Mouse (Mus musculus): ENCODE data around the gene Meioc. TPM values are rescaled to one million over a fixed set of nuclear protein-coding genes. Genes with fewer than 3 reads are reported as not detected.

The Meioc gene
- total RNA-seq (2021): 0.06 TPM in 1 of 2 replicates, not detected in the other
- long read RNA-seq: 0 reads

DNA sequence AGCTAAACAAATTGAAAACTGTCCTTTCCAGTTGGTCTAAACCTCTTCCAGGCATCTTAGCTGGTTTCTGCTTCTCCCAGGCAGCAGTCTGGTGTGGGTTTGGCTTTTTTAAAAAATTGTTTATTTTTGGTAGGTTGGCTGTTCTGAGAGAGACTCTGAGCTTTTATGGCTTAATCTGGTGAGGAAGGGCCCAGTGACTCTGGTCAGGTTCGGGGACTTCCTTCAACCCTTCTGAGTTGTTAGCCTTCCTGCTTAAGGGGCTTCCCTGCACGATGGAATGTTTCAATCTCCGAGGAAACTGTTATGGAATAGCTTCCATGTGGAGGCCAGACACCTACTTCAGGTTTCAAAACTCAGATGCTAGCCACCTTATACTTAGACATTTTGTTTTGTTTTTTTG is at the start of gene Meioc:
TSS of gene Meioc (plus strand) at position 301 of the 400 bp plus-strand sequence.
- no peak for DNase-seq

DNA sequence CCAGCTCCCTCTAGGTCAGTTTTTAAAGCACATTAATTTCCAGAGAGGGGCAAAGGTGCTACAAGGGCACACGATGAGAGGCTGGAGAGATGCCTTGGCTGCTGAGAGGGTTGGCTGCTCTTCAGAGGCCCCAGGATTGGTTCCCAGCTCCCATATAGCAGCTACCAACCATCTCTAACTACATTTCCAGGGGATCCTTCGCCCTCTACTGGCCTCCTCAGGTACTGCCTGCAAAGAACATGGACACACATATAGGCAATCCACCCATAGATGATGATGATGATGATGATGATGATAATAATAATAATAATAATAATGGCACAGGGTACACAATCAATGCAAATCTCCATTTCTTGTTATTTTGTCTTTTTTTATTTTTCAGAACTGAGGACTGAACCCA is 44.1 kb upstream of the Meioc start:
- no peak for DNase-seq

DNA sequence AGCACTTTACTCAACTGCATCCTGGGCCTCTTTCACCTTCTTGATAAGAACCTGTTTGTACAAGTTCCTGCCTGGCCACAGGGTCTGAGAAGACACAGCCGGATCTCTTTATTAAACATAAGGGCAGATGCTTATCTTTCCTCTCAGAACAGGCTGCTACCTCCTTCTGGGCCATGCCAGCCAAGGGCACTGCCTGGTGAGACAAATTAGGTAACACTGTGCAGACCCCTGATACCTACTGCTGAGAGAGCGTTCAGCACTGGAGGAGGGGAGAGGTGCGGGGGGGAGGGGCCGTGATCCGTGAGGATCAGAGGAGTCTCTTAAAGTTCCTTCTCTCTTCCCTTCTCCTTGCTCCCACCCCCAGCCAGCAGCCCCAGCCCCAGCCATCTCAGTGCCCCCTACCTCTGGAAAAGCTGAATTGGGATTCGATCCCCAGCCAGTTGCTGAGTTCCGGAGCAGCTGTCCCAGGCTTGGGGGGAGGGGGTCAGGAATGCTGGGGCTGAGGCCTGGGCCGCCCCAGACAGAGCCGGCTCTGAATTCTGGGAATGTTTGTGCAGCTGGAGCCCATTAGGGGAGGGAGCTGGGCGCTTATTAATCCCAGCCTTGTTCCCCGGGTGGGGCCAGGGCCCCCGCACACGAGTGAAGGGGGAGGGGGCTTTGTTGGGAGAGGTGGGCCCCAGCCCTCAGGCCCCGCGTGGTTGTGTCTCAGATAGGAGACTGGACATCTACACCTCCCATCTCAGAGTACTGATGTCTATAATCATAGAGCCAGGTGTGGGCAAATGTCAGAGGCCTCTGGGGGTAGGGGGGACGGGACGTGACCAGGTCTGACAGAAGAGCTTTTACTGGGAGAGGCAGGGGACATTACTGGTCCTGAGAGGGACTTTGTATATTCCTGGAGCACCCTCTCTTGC is 39.4 kb upstream of the Meioc start:
- no peak for DNase-seq

DNA sequence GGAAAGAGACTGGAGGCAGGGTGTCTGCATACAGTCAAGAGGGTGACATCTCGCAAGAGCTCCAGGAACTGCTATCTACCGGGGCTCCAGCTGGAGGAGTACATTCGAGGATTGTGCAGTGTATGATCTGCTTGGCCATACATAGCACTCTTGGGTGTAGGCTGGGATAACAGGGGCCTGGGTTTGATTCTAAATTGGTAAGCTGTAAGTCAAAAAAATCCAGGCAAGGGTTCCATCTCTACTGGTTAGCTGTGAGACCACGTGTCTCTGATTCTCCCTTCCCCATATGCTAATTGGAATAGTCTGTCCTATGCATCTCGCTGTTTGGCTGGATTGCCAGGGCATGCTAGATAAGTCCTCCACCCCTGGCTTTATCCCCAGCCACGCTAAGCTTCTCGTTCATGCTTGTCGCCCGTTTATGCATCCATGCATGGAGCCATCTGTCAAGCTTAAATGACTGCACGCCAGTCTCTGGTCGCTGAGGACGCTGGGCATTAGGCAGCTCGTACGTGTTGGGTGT is 38.6 kb upstream of the Meioc start:
- DNase-seq: no peak

DNA sequence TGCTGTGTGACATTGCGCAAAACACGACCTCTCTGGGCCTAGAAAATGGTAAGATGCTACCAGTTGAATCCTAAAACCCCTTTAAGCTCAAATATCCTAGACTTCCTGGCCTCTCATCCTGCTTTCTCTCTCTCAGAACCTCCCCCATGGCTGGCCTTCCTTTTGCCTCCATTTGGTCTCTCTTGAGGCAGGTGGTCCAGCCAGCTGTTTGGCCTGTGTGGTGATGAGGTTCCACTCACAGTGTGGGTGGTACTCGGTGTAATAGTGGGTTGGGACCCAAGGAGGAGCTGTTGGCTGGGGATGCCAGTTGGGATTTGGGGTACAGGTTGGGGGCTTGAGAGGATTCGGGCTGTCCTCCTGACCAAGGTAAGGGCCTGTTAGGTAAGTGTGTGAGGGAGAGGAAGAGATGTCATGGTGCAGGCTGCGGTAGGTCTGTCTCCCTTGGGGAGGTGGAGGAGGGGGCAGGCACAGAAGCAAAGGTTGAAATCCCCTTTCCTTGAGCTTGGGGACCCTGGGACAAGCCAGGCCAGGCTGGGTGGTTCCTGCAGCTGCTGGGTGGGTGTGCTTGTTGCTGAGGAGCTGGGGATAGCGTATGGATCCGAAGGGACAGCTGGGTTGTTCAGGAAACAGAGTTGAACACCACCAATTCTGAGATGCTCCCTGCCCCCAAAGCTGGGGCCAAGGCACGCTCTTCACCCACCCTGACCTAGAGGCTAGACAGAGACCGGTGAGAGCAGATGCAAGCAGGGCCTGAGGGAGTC is 36.2 kb upstream of the Meioc start:
- no peak for DNase-seq

DNA sequence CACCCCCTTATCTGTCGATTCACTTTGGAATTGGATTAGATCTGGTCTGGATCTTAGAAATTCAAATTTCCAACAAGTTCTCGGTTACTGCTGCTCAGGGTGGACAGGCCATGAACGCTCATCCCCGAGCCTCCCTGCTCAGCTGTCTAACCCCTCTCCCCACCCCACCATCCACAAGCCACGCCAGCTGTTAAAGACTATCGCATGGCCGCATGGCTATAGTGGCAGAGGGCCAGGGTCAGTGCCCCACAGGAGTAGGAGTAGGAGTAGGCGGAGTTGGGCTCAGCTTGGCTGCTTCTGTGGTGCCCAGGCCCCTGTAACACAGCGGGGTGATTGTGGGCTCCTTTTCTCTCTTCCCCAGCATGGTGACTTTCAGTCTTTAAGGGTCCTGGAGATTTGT is 35.0 kb upstream of the Meioc start:
- no peak for DNase-seq

DNA sequence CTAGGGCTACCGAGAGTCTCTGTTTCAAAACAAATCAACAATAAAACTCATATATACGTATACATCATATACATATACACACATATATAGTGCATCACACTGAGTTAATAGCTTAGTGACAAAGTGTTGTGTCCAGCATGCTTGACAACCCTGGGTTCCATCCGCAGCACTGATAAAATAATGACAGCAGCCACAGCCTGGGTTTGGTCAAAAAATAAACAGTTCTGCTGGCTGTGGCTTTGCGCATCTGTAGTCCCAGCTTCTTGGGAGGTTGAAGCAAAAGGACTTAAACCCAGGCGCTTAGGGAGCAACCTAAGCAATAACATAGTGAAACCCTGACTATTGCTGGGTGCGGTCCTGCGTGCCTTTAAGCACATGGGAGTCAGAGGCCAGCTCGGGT is 34.1 kb upstream of the Meioc start:
- DNase-seq: no peak

DNA sequence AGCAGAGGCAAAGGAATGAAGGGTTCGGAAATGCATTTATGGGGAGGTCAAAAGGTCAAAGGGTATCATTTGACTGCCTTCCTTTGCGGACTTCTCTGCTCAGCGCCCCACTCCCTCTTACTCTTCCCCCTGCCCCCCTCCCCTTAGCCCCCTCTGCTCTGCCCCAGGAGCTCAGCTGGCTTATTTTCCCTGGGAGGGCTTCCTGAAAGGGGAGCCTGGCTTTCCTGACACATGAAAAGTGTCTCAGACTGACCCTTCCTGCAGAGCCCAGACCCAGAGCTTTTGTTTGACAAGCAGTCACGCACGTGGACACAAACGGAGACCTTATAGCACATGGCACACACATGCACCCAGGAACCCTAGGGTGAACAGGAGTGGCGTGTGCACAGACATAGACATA is 32.8 kb upstream of the Meioc start:
- DNase-seq: no peak

DNA sequence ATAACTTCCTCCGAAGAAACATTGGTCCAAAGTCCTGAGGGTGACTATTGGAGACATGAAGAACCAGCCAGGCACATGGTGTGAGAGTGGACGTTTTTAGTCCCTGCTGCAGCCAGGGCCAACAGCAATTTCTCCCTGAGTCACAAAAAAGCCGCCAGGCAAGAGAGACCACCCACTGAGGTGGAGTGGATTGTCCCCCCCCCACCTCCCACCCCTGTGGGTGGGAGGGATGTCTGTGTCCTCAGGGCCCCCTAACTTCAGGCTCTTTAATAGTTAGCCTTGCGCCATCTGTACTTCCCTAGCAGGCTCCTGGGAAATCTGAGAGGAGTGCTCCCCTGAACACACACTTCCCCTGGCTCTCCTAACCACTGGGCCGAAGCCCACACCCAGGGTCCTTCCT is 32.3 kb upstream of the Meioc start:
- no peak for DNase-seq

DNA sequence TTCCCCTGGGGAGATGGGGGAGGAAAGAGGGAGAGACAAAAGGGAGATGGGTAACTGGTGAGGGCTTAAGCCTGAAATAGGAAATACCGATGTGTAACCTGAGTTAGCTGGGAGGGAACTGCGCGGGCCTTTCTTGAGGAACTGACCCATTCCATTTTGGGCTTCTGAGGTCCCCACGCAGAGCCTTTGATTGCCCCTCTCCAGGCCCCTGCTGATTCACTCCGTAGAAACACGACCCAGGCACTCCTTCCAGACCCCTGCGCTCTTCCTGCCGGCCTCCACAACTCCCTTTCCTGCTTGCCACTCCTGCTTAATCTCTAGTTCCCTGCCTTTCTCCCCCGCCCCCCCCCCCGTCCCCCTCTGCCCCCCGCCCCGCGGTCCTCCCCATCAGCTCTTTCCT is 30.8 kb upstream of the Meioc start:
- no peak for DNase-seq

DNA sequence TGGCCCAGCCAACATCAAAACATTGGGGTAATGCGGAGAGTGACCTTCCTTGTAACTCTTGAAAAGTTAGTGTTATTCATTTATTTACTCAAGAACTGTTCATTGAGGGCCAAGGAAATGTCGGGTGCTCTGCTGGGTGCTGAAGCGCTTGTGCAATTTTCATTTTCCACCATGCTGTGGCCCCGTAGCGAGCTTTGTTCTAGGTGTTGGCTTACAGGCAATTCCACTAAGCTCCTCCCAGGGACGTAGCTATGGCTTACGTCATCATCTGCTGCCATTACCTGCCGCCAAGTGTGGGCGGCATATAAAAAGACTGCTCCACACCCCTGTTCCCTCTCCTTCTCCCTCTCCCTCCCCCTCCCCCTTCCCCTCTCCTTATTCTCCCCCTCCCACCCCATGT is 30.1 kb upstream of the Meioc start:
- DNase-seq: no peak

DNA sequence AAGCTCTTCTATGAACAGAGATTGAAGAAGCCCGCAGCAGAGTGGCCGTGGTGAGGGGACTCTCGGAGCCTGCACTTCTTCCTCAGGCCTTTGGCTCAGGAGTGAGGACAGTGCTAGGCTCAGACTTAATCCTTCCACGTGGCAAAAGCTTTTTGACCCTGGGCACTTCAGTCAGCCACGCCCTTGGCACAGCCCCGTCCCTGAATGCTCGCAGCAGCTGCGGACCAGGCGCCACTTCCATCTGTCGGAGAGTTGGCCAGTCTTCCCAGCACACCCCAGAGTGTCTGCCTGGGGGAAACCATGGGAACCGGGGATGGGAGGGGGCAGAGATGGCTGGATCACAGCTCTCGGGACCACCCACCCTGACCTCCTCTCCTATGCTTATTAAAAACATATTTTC is 26.6 kb upstream of the Meioc start:
- DNase-seq: no peak

DNA sequence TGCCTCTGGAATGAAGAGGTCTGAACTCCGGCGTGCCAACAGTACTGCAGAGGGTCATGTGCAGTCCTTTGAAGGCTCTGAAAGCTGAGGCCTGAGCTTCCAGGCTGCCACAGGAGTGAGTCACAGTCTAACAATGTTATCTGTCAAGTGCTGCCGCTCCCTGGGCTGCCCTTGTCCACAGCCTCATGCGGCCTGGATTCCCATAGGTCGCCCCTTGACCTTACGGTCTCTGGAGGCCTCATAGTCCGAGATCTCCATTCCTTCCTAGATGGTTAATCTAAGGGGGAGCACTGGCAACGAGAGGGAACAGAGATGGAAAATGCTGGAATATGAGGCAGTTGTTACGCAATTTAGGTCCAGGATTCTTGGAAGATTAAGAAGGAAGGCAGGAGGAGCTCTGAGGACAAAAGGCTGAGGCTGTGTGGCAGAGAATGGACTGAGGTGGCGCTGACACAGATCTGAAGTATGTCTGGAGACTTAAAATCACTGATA is 19.6 kb upstream of the Meioc start:
- DNase-seq: peak; percentile 44

DNA sequence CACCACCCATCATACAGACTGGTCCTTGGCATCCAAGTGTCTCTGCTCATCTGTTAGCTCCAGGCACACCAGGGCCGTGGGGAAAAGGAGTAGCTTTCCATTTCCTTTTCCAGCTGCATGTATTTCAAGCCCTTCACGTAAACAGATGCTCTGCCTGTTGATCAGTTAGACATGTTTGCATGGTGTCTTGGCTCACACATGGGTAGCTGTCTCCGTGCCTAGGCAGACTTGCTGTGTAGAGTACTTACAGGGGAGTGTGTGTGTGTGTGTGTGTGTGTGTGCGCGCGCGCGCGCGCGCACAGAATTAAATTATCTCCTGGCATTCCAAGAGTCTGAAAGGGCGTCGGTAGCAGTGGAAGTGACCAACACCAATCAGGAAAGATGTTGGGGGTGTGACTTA is 17.3 kb upstream of the Meioc start:
- DNase-seq: no peak

DNA sequence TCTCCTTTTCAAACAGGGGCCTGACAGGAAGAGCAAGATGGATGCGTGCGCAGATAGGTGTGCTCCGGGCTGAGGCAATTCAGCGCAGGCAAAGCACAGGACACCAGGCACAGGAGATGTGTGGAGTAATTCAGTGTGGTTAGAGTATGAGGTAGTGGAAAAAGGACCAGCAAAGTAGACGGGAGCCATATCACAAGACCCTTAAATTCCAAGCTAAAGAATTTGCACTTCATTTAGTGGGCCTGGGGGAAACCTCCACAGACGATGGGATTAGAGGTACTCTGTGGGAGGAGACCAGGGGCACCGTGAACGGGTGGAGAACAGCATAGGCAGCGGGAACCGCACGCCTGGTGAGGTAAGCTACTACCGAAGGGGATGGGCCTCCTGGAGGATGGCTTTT is 15.6 kb upstream of the Meioc start:
- no peak for DNase-seq

DNA sequence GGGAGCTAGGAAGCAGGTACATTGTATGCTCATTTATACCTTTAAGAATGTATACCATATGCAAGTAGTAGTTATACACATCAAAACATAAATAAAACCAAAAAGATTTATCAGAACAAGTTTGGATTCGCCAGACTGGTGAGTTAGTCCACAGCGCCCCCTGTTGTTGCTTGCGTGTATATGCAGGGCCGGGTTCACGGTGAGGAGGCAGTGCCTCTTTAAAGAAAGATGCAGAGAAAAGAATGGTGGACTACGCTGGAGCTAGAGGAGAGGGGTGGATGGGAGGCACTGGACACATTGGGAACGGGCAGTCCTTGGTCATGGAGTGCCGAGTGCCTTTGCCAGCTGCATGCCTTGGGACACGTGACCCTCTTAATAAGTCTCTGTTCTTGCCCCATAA is 12.1 kb upstream of the Meioc start:
- peak; percentile 78 for DNase-seq

DNA sequence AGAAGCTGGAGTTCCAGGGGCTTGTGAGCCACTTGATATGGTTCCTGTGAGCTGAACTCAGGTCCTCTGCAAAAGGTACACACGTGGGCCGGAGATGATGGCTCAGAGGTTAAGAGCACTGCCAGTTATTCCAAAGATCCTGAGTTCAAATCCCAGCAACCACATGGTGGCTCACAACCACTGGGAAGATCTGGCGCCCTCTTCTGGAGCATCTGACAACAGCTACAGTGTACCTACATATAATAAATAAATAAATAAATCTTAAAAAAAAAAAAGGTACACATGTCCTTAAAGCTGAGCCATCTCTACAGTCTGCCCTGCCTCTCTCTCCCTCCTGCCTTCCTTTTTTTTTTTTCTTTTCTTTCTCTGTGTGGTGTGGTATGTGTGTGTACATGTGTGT is 10.7 kb upstream of the Meioc start:
- no peak for DNase-seq

DNA sequence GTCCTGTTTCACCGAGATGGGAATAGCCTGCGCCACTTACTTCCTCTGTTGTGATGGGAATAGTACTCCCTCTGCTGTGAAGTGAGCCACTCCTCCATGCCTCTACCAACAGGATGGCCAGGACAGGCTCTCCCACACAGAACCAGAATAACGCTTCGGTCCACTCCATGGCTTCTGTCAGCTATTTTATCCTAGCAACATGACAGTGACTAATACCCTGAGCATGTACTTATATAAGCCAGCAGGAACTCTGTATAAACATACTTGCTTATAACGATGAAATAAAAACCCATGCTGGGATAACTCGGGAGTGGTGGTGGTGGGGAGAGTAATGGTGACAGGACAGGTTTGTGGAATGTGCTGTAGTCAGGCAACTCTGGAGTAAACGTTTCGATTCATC is 7.6 kb upstream of the Meioc start:
- DNase-seq: no peak

DNA sequence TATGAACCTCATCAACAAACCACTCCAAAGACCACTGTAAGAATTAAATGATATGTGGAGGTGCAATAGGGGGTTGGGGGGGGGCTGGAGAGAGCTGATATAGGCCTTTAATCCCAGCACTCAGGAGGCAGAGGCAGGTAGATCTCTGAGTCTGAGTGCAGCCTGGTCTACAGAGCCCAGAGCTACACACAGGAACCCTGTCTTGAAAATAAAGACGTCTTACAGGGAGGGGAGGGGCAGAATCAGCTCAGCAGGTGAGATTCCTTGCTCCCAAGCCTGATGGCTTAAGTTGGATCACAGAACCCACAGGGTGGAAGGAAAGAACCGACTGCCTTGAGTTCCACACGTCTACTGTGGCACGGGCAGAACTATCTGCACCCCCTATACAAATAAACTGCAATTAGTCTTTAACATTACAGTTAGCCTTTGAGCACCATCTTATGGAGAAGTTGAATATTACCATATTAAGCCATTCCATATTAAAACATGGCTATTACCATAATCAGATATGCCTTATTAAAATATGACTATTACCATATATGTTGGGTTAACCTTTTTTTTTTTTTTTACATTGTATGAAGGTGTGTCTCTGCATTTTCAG is 7.1 kb upstream of the Meioc start:
- no peak for DNase-seq

DNA sequence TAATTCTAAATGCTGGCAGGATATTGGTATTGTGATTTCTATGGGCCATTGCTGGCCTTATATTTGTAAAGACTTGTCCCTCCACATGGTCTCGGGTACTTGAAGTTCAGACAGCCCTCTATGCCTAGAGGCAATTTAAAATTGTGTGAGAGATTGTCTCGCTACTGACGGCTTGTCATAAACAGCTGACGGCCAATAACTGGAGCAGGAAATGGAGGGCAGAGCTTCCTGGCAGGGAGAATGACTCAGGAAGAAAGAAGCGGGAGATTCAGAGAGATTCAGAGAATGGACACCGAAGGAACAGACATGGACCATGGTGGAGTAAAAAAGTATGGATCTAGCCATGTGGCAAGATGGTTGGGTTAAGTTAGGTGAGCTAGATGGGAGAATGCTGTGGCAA is 6.6 kb upstream of the Meioc start:
- no peak for DNase-seq

DNA sequence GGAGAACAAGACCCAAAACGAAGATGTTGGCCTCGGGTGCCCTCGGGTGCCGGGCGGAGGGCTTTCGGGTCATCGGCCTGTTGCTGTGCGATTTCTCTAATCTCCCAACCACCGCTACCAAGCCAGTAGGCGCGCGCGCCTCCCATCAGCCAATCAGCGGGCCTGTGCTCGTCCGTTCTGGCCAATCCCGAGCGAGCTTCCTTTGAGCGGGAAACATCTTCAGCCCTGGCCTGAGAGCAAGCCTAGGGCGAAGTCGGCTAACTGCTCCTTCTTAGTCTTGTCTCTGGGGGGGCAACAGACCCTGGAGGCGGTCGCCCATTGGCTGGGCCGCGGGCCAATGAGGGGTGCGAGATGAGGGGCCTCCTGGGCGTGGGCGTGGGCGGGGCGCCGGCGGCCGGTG is 1.6 kb downstream of the Meioc start:
- no peak for DNase-seq

DNA sequence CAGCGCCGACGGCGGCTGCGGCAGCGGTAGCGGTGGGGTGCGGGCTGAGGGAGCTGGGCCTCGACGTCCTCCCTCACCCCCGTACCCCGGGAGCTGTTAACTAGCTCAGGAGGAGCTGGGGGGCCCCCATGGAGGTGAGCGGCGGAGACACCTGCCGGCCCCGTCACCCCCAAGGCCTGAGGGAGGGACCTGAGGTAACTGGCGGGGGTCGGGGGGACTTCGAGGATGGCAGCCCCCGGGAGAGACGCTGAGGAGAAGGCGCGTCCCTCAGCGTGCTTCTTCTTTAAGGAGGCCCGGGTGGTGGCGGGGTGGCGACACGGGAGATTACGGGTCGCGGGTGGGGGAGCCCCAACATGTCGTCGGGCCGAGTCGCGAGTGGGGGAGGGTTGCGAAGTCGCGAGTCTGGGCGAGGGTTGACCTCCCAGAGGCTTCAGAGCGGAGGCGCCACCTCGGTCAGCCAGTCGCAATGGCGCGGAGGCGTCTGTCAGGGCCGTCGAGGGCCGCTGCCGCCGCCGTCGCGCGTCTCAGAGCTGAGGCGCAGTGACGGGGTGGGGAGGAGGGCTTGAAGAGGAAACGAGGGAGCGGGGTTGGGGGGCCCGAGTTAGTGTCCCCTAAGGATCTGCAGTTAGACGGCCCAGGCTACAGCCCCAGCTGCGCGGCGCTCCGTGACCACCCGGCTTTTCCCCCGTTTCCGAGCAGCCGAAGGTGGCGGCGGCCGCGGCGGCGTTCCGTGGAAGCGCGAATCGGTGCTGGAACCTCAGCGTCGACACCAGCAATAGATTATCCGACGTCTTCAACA is 2.3 kb downstream of the Meioc start:
- DNase-seq: no peak

Measured in adrenal gland, postnatal 25 days (tissue).